Mouse (Mus musculus) layer of hippocampus, adult 9-11 months (tissue): ENCODE measurements at regions not wholly inside any gene's neighbourhood (a gene's known extent, or its start where the extent isn't known, plus 50 kb on each side); places are given as distances from the start of the nearest gene placed in this dataset.
A peak's percentile ranks its signal among the peaks of the same experiment; 100 is the strongest.
"Not testable (repeated sequence)": the region's sequence is repeated elsewhere in the genome, so short reads cannot be mapped to it uniquely, and the experiment has no call there.

Experiments
- DNase-seq: peaks from one replicate; pipeline ENCODE4 v3.0.0; 2022

DNA sequence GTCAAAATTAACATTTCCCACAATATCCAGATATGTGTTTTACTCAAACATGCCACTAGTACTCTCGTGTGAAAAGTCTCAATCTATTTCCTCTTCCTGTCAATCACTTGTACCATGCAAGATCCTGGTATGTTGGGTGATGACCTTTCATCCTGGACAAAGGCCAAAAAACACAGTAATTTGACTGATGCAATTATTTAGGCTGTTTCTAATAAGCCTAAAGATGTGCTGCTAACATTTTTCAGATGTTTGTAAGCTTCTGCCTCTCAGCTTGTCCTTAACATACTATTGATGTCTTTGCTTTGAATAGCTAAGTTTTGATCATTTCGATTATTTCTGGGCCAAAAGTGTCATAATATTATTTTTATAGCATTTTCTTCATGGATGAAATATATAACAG lies 418.4 kb upstream of the Arrdc4 start:
- no peak for DNase-seq

DNA sequence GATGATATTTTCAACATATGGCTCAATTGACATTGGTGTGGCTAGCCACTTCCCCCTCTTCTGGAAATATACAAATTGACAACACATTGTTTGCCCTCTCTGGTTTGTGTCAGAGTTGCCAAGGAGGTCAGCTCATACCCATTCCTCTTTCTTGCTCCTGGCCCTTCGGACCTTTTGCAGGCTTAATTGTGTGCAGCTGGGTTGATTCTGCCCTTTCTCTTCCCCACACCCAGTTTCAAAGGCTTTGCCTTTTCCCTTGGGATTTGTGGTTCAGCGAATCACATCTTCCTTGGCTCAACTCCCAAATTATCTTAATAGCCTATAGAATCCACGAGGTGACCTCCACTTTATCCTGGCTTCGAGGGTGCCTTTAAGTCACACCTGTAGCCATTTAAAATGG lies 412.9 kb upstream of the Arrdc4 start:
- no peak for DNase-seq

DNA sequence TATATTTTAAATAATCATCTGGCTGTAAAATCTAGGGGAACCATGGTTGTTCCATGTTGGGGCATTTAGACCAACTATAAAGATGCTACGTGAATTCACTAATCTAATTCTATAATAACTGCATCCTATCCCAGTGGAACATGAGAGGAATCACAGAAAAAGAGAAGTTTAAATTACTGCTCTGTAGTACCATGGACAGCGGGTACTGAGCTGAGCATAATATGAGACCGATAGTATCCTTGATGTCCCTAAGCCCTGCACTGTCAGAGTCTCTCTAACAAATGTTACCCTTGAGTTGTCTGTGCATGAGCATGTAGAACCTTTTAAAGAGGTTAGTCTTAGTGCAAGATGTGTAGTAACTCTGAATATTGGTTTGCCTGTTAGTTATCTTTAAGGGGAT lies 393.3 kb upstream of the Arrdc4 start:
- DNase-seq, result no peak

DNA sequence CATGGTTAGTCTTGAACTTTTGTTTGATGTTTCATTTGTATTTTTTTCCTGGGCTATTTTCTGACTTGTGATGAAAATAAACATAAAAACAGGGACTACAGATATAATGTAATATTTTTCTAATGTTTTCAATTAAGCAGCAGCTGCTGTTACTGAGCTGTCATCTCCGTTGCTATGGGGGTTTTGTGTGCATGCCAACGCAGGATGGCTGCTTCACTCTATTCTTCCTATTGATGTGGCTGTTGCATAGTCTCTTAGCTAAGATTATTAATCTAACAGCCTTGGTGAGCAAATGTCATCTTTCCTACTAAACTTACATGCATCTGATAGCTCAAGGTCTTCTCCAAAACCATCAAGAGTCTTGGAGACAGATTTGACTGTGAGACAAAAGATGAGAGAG lies 384.4 kb upstream of the Arrdc4 start:
- peak; percentile 68 for DNase-seq

DNA sequence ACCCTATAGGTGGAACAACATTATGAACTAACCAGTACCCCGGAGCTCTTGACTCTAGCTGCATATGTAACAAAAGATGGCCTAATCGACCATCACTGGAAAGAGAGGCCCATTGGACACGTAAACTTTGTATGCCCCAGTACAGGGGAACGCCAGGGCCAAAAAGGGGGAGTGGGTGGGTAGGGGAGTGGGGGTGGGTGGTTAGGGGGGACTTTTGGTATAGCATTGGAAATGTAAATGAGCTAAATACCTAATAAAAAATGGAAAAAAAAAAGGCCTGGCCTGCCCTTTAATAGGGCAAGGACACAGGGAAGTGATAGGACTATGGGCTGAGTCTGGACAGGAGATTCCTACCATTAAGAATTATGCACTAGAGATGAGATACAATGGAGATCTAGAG lies 352.7 kb upstream of the Arrdc4 start:
- DNase-seq, result not testable (repeated sequence)

DNA sequence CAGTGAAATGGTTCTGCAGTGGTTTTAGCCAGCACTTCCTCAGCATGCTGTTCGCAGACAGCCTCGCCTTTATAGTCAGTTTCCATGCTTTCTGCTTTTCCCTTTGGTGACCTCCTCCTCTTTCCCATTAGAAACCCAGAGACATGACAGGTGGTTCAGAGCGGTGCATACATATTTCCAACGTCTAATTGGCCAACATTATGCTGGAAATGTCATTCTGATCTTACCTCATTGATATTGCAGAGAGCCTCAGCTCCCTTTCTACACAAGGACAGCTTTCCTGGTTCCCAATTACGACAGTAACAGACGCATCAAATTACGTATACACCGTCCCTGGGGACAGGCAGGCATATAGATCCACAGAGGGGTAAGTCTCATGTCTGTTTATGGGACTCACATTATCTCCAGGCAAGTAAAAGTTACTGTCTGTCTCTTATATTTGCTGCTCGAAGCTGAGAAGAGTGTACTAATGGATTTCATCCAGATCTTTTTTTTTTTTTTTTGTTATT lies 348.6 kb upstream of the Arrdc4 start:
- DNase-seq, result no peak

DNA sequence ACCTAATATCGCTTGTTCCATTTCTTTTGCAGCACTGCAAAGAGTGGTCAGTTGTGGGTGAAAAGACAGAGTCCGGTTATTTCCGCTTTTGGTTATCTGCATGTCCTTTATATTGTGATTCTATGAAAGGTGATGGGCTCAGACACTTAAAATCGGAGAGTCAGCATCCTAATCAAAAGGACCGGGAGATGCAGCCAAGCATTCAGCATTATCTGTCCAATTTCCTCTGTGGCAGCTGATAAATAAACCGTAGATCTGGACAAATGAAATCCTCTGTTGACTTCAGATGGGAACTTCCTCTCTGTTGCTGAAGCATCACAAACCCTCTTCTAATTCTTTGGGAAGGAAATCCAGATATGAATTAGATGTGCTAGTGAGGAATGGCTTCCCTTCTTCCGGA lies 325.7 kb upstream of the Arrdc4 start:
- no peak for DNase-seq

DNA sequence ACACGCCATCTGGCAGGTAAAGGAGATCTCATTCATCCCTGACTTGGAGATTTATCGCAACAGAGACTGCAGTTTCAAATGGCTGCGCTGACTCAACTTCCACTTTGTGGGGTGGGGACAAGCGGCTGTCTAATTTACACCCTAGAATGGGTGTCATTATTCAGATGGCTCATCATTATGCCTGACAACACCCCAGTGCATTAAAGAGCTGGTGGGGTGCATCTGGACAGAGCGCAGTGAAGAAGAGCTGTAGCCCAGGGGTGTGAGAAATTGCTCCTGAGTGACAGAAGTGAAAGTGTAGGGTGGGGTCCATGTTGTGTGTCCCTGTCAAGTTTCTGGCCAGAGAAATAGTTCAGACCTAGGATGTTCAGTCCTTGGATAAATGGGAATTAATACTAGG lies 314.0 kb upstream of the Arrdc4 start:
- no peak for DNase-seq

DNA sequence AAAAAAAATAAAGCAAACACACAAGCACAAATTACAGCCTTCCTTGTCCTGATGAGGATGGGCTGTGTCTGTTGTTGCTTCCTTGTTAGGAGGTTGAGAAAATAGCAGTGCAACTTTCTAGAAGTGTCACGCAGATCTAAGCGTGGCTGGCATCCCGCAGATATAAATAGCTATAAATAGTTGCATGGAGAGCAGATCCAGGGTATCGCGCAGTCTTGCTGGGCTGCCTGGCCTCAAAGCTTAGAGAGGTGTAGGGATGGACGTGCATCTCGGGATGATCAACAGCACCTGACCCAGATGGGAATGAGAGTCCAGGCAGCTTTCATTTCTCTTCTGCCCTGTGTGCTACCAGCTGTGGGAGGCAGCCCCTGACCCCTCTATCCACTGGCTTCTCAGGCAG lies 313.5 kb upstream of the Arrdc4 start:
- no peak for DNase-seq

DNA sequence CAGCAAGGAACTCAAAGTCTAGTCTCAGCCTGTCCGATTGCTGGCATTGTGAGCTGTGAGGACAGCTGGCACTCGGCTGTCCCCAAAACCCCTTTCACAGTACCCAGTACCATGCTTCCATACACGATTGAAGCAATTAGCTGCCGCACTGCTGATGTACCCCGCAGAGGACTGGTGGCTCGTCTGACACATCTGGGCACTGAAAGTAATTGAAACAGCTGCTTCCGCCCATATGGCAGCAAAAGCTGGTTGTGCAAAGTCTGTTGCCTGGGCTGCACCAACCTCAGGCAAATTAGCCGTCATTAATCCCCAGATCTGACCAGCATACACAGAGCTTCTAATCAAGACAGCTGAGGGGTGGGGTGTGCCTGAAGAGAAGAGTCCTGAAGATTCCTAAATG lies 313.1 kb upstream of the Arrdc4 start:
- peak; percentile 12 for DNase-seq

DNA sequence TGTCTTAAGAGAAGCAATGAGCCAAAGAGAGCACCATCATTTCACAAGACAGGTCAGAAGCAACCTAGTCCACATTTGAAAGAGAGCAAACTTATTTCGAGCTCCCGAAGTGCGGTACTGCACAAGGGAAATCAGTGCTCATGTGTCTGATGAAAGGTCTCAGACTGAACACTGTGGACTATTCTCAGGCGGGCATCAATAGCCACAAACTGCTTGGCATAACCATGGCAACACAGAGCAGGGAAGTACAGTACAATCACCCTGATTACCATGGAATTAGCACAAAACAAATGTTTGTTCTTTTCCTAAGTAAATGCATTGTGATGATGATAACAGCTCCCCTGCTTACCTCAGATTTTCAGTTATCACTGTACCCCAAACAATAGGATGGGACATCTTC lies 312.2 kb upstream of the Arrdc4 start:
- DNase-seq, result no peak

DNA sequence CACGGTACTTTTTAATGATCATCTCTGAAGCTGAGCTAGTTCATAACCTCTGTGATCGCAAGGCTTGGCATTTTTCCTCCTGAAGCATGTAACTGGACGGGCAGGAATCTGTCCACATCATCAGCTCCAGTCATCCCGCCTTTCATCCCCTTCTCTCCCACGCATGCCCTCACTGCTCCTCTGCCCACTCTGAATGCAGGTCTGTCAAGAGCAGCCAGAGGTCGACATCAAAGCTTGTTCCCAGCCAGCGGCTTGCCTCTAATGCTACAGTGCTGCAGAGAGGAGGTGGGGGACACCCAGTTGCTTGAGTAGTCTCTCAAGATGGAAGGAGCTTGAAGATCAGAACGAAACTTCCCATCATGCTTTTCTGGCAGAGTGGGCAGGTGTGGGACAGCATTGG lies 267.5 kb upstream of the Arrdc4 start:
- no peak for DNase-seq

DNA sequence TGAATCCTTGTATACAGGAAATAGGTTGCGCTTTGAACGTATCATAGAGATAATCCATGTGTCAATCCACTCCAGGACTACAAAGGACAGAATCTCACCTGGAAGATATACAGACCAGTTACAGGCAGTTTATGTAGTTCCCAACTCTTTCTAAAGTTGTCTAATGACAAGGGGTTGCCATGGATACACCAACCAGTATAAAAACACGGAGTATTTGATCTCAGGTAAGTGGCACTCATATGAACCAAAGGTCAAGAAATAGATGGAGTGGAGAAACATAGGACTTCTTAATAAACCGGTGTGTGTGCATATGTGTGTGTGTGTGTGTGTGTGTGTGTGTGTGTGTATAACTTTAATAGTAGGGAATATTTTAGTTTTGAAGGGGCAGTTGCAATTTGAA lies 266.0 kb upstream of the Arrdc4 start:
- no peak for DNase-seq

DNA sequence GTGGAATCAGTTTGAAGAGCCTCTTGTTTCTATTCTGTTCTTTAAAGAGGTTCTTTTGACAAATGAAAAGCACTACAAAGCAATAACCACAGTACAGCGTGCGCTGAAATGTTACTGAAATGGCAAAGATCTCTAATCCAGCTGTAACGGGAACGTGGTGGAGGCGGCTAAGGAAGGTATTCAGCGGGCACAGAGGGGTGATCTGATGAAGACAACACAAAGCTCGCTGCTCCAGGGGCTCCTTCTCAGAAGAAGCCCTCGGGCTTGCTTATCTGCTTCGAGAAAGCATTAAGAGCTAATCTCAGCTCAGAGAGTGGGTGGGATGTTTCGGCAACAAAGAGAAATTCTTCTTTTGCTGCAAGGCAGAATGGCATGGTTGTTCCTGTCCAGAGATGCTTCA lies 258.2 kb upstream of the Arrdc4 start:
- DNase-seq, result no peak

DNA sequence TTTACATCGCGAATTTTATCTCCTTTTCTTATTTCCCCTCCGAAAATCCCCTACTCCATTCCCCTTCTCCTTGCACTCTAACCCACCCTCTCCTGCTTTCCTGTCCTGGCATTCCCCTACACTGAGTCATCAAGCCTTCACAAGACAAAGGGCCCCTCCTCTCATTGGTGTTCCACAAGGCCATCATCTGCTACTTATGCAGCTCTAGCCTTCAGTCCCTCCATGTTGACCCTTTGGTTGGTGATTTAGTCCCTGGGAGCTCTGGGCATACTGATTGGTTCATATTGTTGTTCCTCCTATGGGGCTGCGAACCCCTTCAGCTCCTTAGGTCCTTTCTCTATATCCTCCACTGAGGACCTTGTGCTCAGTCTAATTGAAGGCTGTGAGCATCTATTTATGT lies 239.0 kb upstream of the Arrdc4 start:
- no peak for DNase-seq

DNA sequence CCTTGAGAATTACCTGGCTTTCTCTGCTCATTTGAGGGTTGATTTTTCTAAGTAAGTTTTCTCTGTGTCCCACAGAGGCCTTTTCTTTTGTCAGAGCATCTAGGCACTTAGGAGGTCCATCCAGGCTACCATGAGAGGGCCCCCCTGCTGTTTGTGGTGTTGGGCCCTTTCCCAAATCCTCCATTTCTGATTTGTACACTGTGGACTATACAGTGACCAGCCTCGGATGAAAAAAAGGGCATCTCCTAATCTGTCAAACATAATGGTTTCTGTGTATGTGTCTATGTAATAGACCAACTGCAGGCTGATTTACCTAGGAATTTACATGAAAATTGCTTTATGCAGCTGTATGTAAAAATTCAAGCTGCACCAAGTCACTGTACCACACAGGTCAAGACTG lies 234.9 kb upstream of the Arrdc4 start:
- no peak for DNase-seq

DNA sequence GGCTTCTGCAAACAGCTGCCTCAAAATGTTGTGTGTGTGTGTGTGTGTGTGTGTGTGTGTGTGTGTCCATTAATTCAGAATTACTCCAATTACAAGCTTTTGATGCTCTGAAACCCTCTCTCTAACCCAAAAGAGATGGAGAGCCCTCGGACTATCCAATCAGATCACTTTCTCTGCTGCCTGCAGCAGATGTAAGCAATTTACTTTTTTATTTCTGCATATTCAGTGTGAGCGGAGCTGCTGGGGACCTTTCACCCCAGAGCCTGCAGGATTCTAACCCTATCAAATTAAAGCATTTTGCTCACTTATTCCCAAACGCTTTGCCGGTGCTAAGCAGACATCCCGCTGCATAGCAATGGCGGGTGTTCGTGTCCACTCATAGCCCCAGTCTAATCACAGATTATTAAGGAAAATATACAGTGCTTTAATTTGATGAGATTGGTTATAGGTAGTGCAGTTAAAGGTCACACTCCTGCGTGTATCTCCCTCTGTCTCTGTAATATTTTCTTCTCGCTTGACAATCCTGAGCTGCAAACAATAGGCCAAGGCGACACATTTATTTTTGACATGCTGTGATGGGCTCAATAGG lies 234.0 kb upstream of the Arrdc4 start:
- DNase-seq, result no peak

DNA sequence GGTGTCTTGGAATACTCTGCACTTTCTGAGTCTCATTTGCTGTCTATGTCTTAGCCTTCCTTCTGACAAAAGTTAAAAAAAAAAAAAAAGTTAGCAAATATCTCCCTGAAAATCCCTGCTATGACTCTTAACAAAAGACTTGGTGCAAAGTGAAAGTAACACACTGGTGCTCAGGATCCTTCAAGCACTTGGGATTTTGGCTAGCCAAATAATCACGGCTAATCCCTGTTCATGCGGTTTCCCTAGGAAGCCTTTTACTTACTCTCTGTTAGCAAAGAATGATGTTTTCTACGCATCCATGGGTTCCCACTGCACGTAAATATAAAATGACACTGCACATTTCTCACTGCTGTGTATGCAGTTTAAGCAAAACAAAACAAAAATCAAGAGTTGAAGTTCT lies 229.5 kb upstream of the Arrdc4 start:
- DNase-seq, result no peak

DNA sequence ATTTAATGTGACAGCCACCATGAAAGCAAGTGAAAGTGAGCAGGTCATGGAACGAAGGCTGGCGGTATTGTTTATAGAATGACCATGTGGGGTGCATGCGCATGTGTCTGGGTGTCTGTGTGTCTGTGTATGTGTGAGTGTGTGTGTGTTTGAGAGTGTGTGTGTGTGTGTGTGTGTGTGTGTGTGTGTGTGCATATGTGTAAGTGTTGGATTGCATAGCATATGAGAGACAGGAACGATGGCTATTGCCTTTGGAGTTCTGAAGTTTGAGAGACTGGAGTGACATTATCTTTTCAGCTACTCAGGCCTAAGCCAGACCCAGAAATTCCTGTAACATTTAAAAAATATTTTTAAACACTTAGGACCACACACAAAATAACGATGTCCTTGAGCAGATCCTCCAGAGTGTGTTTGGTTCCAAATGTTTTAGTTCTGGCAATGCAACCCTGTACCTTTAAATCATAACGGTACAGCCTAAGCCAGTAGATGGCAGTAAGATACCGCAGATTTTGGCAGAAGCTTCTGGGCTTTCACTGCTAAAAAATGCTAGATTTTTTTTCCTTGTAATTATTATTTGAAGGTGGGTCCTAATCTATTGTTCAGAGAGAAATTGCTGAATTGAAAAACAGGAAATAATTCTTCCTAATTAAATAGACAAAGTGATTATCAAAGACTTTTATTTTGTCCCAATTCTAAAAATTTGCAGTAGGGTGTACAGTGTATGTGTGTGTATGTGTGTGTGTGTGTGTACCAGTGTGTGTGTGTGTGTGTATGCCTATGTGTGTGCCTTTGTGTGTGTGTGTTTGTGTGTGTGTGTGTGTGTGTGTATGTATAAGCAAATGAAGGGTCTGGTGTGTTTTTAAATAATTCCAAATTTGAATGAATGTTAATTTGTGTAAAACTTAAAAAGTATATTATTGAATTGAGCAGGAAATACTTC lies 228.0 kb upstream of the Arrdc4 start:
- peak; percentile 35 for DNase-seq

DNA sequence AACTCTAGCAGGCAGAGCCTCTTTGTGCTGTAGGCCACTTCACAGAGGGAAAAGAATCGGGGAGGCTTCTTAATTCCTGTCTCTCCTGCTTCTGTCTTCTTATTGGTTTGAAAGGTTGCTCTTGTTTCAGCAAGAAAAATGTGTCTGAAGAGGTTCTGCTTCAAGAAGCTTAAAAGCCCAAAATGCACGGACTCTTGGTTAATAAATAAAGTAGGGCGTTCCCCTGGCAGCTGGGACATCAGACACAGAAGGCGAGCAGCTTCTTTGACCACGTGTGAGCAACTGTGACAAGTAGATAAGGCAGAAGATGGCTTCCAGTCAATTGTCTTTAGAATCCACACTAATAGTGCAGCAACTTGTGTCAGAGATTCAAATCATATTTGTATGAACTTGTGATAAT lies 226.9 kb upstream of the Arrdc4 start:
- no peak for DNase-seq

DNA sequence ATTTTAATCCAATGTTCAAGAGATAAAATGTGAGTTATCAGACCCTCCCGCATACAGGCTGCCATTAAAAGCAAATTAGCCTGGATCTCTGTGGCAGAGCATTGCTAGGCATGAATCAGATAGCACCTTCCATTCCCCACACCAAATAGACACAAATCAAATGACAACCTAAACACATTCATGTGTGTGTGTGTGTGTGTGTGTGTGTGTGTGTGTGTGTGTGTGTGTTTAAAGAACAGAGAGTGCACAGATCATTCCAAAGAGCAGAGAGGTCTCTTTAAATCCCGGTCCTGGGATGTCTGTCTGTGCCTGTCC lies 226.5 kb upstream of the Arrdc4 start:
- no peak for DNase-seq

DNA sequence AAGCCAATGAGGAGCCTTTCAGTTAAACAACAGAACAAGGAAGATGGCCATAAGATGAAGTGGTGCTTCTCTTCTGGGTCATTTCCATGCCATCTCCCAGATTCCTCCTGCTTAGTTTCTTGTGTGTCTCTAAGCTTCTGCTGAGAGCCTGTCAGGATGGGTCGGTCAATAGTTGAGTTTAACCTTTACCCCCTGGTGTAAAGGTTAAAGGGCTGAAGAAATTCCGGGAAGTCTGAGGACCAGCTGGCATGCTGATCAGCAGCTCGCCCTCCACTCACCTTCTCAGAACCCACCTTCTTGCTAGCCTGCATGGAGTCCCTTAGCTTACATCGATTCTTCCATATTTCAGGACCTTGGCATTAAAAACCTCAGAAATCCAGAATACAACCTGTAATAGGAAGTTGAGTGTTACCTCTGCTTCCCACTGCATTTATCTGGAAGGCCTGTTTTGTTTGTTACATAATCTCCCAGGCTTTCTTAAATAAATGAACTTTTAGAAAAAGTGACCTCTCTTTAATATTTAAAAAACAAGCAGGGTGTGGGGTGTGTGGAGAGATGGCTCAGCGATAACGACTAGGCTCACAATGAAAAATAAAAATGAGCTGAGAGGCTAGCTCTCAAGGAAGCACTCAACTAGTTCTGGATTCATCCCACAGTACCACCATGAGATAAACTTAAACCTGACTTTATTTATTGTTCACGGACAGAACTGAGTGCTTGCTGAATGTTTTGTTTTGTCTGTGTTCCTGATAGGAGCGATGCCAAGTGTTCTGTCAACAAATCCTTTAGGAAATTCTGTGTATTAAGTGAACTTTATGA lies 225.9 kb upstream of the Arrdc4 start:
- no peak for DNase-seq

DNA sequence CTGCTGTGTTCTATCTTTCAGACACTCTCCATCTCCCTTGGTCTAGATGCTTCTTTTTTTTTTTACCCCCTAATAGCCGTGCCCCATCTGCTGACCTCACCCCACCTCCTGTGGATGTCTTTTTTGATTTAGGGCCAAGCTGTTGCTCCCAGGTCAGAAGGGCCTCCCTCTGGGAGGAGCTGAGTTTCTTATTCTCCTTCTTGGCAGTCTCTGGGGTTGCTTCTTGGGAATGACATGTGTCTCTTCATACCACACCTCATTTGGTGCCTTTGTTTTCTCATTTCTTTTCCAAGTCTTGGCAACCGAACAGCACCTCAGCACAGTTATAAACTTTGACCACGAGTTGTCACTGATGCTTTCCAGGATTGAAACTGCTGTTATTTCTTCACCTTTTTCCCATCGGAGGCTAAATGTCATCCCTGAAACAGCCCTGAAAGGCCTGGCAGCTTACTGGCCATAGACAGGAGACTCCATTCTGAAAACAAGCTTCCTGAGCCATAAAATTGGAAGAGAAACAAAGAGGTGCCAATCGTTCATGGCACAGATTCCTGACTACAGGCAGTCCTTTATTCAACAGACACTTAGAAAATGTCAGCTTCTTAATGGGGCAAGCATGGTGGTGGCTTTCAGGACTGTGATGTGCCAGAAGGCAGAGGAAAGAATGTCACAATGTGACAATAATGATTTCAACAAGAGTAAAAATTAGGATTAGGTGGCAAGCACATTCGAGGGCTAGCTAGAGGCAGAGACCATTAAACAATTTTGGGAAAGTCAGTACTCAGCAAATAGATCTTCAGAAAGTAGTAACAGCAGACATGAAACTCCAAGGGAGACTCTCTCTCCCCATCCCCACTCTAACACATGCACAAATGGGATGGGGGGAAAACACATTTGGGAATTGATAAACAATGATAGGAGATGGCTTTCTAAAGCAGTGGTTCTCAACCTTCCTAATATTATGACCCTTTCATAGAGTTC lies 197.1 kb upstream of the Arrdc4 start:
- no peak for DNase-seq
